Mouse (Mus musculus): ENCODE measurements at regions not wholly inside any gene's neighbourhood (a gene's known extent, or its start where the extent isn't known, plus 50 kb on each side); places are given as distances from the start of the nearest gene placed in this dataset.
A peak's percentile ranks its signal among the peaks of the same experiment; 100 is the strongest.

- no peak for ATAC-seq (replicated peaks; ENCODE audit: low FRiP score, low TSS enrichment, low read depth)
- no peak for DNase-seq (ENCODE audit: low spot score)
- no peak overlapping the region for H3K9ac ChIP-seq (ENCODE audit: low read length)
- no peaks in the 10 kb centered on the region for H3K36me3 ChIP-seq (ENCODE audit: control insufficient read depth, insufficient read depth, low read length)
- H3K9me3 ChIP-seq (ENCODE audit: control insufficient read depth, low read length): no peaks in the 10 kb centered on the region
- no peak overlapping the region for H3K27ac ChIP-seq (ENCODE audit: low read depth)
- H3K4me1 ChIP-seq (replicated peaks; ENCODE audit: control insufficient read depth, insufficient read depth, low read length): no peaks in the 10 kb centered on the region
- no peak overlapping the region for H3K4me2 ChIP-seq (ENCODE audit: low read length)
- WGBS: 84% methylated on average over 7 of the region's 7 CpGs
- H3K4me3 ChIP-seq (ENCODE audit: low read depth, low read length): no peak overlapping the region
- no peaks in the 10 kb centered on the region for H3K27me3 ChIP-seq (replicated peaks; ENCODE audit: control insufficient read depth, insufficient read depth, low read length)
Measured at GRCm38 (mm10) chr17:79414006-79414405, 59.1 kb upstream of the Cdc42ep3 start.

GRCm38 (mm10) chr17:79417953-79418352 lies 63.1 kb upstream of the Cdc42ep3 start:
- ATAC-seq (replicated peaks; ENCODE audit: low FRiP score, low TSS enrichment, low read depth): no peak
- no peaks in the 10 kb centered on the region for H3K9me3 ChIP-seq (ENCODE audit: control insufficient read depth, low read length)
- WGBS: 96% methylated on average over 1 of the region's 1 CpGs
- H3K4me3 ChIP-seq (ENCODE audit: low read depth, low read length): no peak overlapping the region
- no peak for DNase-seq (ENCODE audit: low spot score)
- no peaks in the 10 kb centered on the region for H3K27me3 ChIP-seq (replicated peaks; ENCODE audit: control insufficient read depth, insufficient read depth, low read length)
- no peak overlapping the region for H3K4me2 ChIP-seq (ENCODE audit: low read length)
- no peaks in the 10 kb centered on the region for H3K4me1 ChIP-seq (replicated peaks; ENCODE audit: control insufficient read depth, insufficient read depth, low read length)
- H3K27ac ChIP-seq (ENCODE audit: low read depth): no peak overlapping the region
- no peaks in the 10 kb centered on the region for H3K36me3 ChIP-seq (ENCODE audit: control insufficient read depth, insufficient read depth, low read length)
- H3K9ac ChIP-seq (ENCODE audit: low read length): no peak overlapping the region

- DNase-seq (ENCODE audit: low spot score) (no peak), ATAC-seq (replicated peaks; ENCODE audit: low FRiP score, low TSS enrichment, low read depth) (no peak)
- WGBS: 72% methylated on average over 7 of the region's 7 CpGs
- Histone ChIP-seq H3K4me1 (replicated peaks; ENCODE audit: control insufficient read depth, insufficient read depth, low read length) (no peaks in the 10 kb centered on the region), H3K9ac (ENCODE audit: low read length) (no peak overlapping the region), H3K4me3 (ENCODE audit: low read depth, low read length) (no peak overlapping the region), H3K9me3 (ENCODE audit: control insufficient read depth, low read length) (no peaks in the 10 kb centered on the region), H3K4me2 (ENCODE audit: low read length) (no peak overlapping the region), H3K27me3 (replicated peaks; ENCODE audit: control insufficient read depth, insufficient read depth, low read length) (no peaks in the 10 kb centered on the region), H3K27ac (ENCODE audit: low read depth) (no peak overlapping the region), H3K36me3 (ENCODE audit: control insufficient read depth, insufficient read depth, low read length) (no peaks in the 10 kb centered on the region)
Measured at GRCm38 (mm10) chr17:79421618-79422017, 66.7 kb upstream of the Cdc42ep3 start.

GRCm38 (mm10) chr17:79439182-79439581 lies 84.3 kb upstream of the Cdc42ep3 start:
- Histone ChIP-seq H3K9ac (ENCODE audit: low read length) (no peak overlapping the region), H3K4me1 (replicated peaks; ENCODE audit: control insufficient read depth, insufficient read depth, low read length) (no peaks in the 10 kb centered on the region), H3K4me3 (ENCODE audit: low read depth, low read length) (no peak overlapping the region), H3K4me2 (ENCODE audit: low read length) (no peak overlapping the region), H3K27me3 (replicated peaks; ENCODE audit: control insufficient read depth, insufficient read depth, low read length) (no peaks in the 10 kb centered on the region), H3K27ac (ENCODE audit: low read depth) (no peak overlapping the region), H3K9me3 (ENCODE audit: control insufficient read depth, low read length) (no peaks in the 10 kb centered on the region), H3K36me3 (ENCODE audit: control insufficient read depth, insufficient read depth, low read length) (no peaks in the 10 kb centered on the region)
- DNase-seq (ENCODE audit: low spot score): no peak
- ATAC-seq (replicated peaks; ENCODE audit: low FRiP score, low TSS enrichment, low read depth): no peak

GRCm38 (mm10) chr17:79442507-79443115 lies 87.7 kb upstream of the Cdc42ep3 start:
- Histone ChIP-seq H3K4me3 (ENCODE audit: low read depth, low read length) (no peak overlapping the region), H3K27me3 (replicated peaks; ENCODE audit: control insufficient read depth, insufficient read depth, low read length) (no peaks in the 10 kb centered on the region), H3K4me1 (replicated peaks; ENCODE audit: control insufficient read depth, insufficient read depth, low read length) (no peaks in the 10 kb centered on the region), H3K9me3 (ENCODE audit: control insufficient read depth, low read length) (no peaks in the 10 kb centered on the region), H3K36me3 (ENCODE audit: control insufficient read depth, insufficient read depth, low read length) (no peaks in the 10 kb centered on the region), H3K27ac (ENCODE audit: low read depth) (no peak overlapping the region), H3K4me2 (ENCODE audit: low read length) (no peak overlapping the region), H3K9ac (ENCODE audit: low read length) (no peak overlapping the region)
- DNase-seq (ENCODE audit: low spot score) (no peak), ATAC-seq (replicated peaks; ENCODE audit: low FRiP score, low TSS enrichment, low read depth) (no peak)
- WGBS: 66% methylated on average over 3 of the region's 3 CpGs

- H3K27me3 ChIP-seq (replicated peaks; ENCODE audit: control insufficient read depth, insufficient read depth, low read length): no peaks in the 10 kb centered on the region
- 83% methylated on average over 6 of the region's 6 CpGs for WGBS
- no peak overlapping the region for H3K4me3 ChIP-seq (ENCODE audit: low read depth, low read length)
- DNase-seq (ENCODE audit: low spot score) (no peak), ATAC-seq (replicated peaks; ENCODE audit: low FRiP score, low TSS enrichment, low read depth) (no peak)
- peaks cover 7% of the 10 kb centered on the region for H3K4me1 ChIP-seq (replicated peaks; ENCODE audit: control insufficient read depth, insufficient read depth, low read length)
- no peak overlapping the region for H3K4me2 ChIP-seq (ENCODE audit: low read length)
- H3K9ac ChIP-seq (ENCODE audit: low read length): no peak overlapping the region
- H3K36me3 ChIP-seq (ENCODE audit: control insufficient read depth, insufficient read depth, low read length): no peaks in the 10 kb centered on the region
- H3K27ac ChIP-seq (ENCODE audit: low read depth): no peak overlapping the region
- H3K9me3 ChIP-seq (ENCODE audit: control insufficient read depth, low read length): no peaks in the 10 kb centered on the region
Measured at GRCm38 (mm10) chr17:79447170-79447569, 92.3 kb upstream of the Cdc42ep3 start.

GRCm38 (mm10) chr17:79451141-79451860 lies 96.4 kb upstream of the Cdc42ep3 start:
- H3K9ac ChIP-seq (ENCODE audit: low read length): no peak overlapping the region
- DNase-seq (ENCODE audit: low spot score) (no peak), ATAC-seq (replicated peaks; ENCODE audit: low FRiP score, low TSS enrichment, low read depth) (no peak)
- 0 out of 2 replicates have a peak overlapping the region, but pooled peaks have one; percentile 6 for H3K4me2 ChIP-seq (ENCODE audit: low read length)
- no peaks in the 10 kb centered on the region for H3K27me3 ChIP-seq (replicated peaks; ENCODE audit: control insufficient read depth, insufficient read depth, low read length)
- H3K27ac ChIP-seq (ENCODE audit: low read depth): 0 out of 2 replicates have a peak overlapping the region, but pooled peaks have one; percentile 18
- WGBS: 14% methylated on average over 12 of the region's 12 CpGs
- H3K4me1 ChIP-seq (replicated peaks; ENCODE audit: control insufficient read depth, insufficient read depth, low read length): peaks cover 21% of the 10 kb centered on the region
- H3K36me3 ChIP-seq (ENCODE audit: control insufficient read depth, insufficient read depth, low read length): no peaks in the 10 kb centered on the region
- no peaks in the 10 kb centered on the region for H3K9me3 ChIP-seq (ENCODE audit: control insufficient read depth, low read length)
- H3K4me3 ChIP-seq (ENCODE audit: low read depth, low read length): no peak overlapping the region

- Histone ChIP-seq H3K4me3 (ENCODE audit: low read depth, low read length) (no peak overlapping the region), H3K9ac (ENCODE audit: low read length) (no peak overlapping the region), H3K27ac (ENCODE audit: low read depth) (no peak overlapping the region), H3K4me1 (replicated peaks; ENCODE audit: control insufficient read depth, insufficient read depth, low read length) (peaks cover 26% of the 10 kb centered on the region), H3K4me2 (ENCODE audit: low read length) (no peak overlapping the region), H3K27me3 (replicated peaks; ENCODE audit: control insufficient read depth, insufficient read depth, low read length) (no peaks in the 10 kb centered on the region), H3K9me3 (ENCODE audit: control insufficient read depth, low read length) (no peaks in the 10 kb centered on the region), H3K36me3 (ENCODE audit: control insufficient read depth, insufficient read depth, low read length) (no peaks in the 10 kb centered on the region)
- no peak for DNase-seq (ENCODE audit: low spot score)
- no peak for ATAC-seq (replicated peaks; ENCODE audit: low FRiP score, low TSS enrichment, low read depth)
- WGBS: 86% methylated on average over 1 of the region's 1 CpGs
Measured at GRCm38 (mm10) chr17:79453825-79454224, 98.9 kb upstream of the Cdc42ep3 start.

GRCm38 (mm10) chr17:79454526-79454925 lies 99.6 kb upstream of the Cdc42ep3 start:
- no peak overlapping the region for H3K4me3 ChIP-seq (ENCODE audit: low read depth, low read length)
- no peak overlapping the region for H3K4me2 ChIP-seq (ENCODE audit: low read length)
- no peak overlapping the region for H3K27ac ChIP-seq (ENCODE audit: low read depth)
- WGBS: 16% methylated on average over 5 of the region's 5 CpGs
- H3K9me3 ChIP-seq (ENCODE audit: control insufficient read depth, low read length): no peaks in the 10 kb centered on the region
- ATAC-seq (replicated peaks; ENCODE audit: low FRiP score, low TSS enrichment, low read depth) (no peak), DNase-seq (ENCODE audit: low spot score) (no peak)
- H3K36me3 ChIP-seq (ENCODE audit: control insufficient read depth, insufficient read depth, low read length): no peaks in the 10 kb centered on the region
- H3K9ac ChIP-seq (ENCODE audit: low read length): no peak overlapping the region
- no peaks in the 10 kb centered on the region for H3K27me3 ChIP-seq (replicated peaks; ENCODE audit: control insufficient read depth, insufficient read depth, low read length)
- peaks cover 26% of the 10 kb centered on the region for H3K4me1 ChIP-seq (replicated peaks; ENCODE audit: control insufficient read depth, insufficient read depth, low read length)

Measured in intestine, embryonic 14.5 days (tissue).